ENCODE assay signal across 8 mouse cellular contexts in genomic region chr19:10019214-10019760, GRCm38 (mm10). TPM values are rescaled to one million over a fixed set of nuclear protein-coding genes. Genes with fewer than 3 reads are reported as not detected.
DNase-seq lines count a peak whose midpoint lies in the region; ATAC-seq and TF ChIP-seq lines count a peak whose summit lies in the region.

No protein-coding gene starts in this region.

- no peak for TF ChIP-seq POLR2A in olfactory bulb, adult 2 months (IDR thresholded peaks at IDR 0.05; ENCODE audit: insufficient read depth, low read depth, low read length)

- ATAC-seq in lung, embryonic 14.5 days (ENCODE audit: insufficient read depth) = no peak
- no peak for ATAC-seq in forebrain, embryonic 13.5 days
- ATAC-seq in limb, embryonic 13.5 days (ENCODE audit: low FRiP score, low read depth) = no peak

- H3K4me3 ChIP-seq in lung, embryonic 14.5 days (ENCODE audit: low read depth, low read length) = peak overlapping the region; percentile 64
- no peak overlapping the region for H3K4me3 ChIP-seq in forebrain, embryonic 13.5 days
- peak overlapping the region; percentile 69 for H3K4me3 ChIP-seq in limb, embryonic 13.5 days
- H3K4me3 ChIP-seq in olfactory bulb, adult 2 months (ENCODE audit: insufficient read depth, low read depth, low read length) = peak overlapping the region; percentile 3; the same call in 1 of the 2 replicates

- peaks cover 14% of the 10 kb centered on the region for H3K4me1 ChIP-seq in lung, embryonic 14.5 days (ENCODE audit: insufficient read depth)
- H3K4me1 ChIP-seq in forebrain, embryonic 13.5 days = peaks cover 19% of the 10 kb centered on the region
- H3K4me1 ChIP-seq in limb, embryonic 13.5 days = peaks cover 65% of the 10 kb centered on the region
- peaks cover 9% of the 10 kb centered on the region for H3K4me1 ChIP-seq in olfactory bulb, adult 2 months (ENCODE audit: control insufficient read depth, insufficient read depth, low read length)

- H3K36me3 ChIP-seq in lung, embryonic 14.5 days (ENCODE audit: insufficient read depth) = no peaks in the 10 kb centered on the region
- H3K36me3 ChIP-seq in forebrain, embryonic 13.5 days (ENCODE audit: poor library complexity, severe bottlenecking) = no peaks in the 10 kb centered on the region
- H3K36me3 ChIP-seq in limb, embryonic 13.5 days = no peaks in the 10 kb centered on the region

- DNase-seq in lung, embryonic 14.5 days = no peak
- no peak for DNase-seq in lung, postnatal 14 days
- no peak for DNase-seq in Muller cell, postnatal 12 days (ENCODE audit: inconsistent ontology term)
- DNase-seq in kidney, adult 9 months = no peak
- no peak for DNase-seq in spleen, postnatal 14 days (ENCODE audit: low spot score in 2 of 2)

- H3K27me3 ChIP-seq in lung, embryonic 14.5 days (ENCODE audit: insufficient read depth, low read length) = no peaks in the 10 kb centered on the region
- H3K27me3 ChIP-seq in forebrain, embryonic 13.5 days = no peaks in the 10 kb centered on the region
- no peaks in the 10 kb centered on the region for H3K27me3 ChIP-seq in limb, embryonic 13.5 days

- 54% methylated on average over 4 of the region's 4 CpGs for WGBS in lung, embryonic 14.5 days
- WGBS in forebrain, embryonic 13.5 days = 75% methylated on average over 4 of the region's 4 CpGs
- 48% methylated on average over 4 of the region's 4 CpGs for WGBS in limb, embryonic 13.5 days
- 82% methylated on average over 4 of the region's 4 CpGs for whole genome bisulfite sequencing in olfactory bulb, adult 2 months

- H3K4me2 ChIP-seq in lung, embryonic 14.5 days = peak overlapping the region; percentile 94
- peak overlapping the region; percentile 91 for H3K4me2 ChIP-seq in forebrain, embryonic 13.5 days
- H3K4me2 ChIP-seq in limb, embryonic 13.5 days (replicated peaks) = peak overlapping the region; percentile 90

- H3K9ac ChIP-seq in lung, embryonic 14.5 days = peak overlapping the region; percentile 66; the same call in 1 of the 2 replicates
- H3K9ac ChIP-seq in forebrain, embryonic 13.5 days = no peak overlapping the region
- peak overlapping the region; percentile 86 for H3K9ac ChIP-seq in limb, embryonic 13.5 days

- no peaks in the 10 kb centered on the region for H3K9me3 ChIP-seq in lung, embryonic 14.5 days (ENCODE audit: low read depth, low read length)
- no peaks in the 10 kb centered on the region for H3K9me3 ChIP-seq in forebrain, embryonic 13.5 days (replicated peaks)
- no peaks in the 10 kb centered on the region for H3K9me3 ChIP-seq in limb, embryonic 13.5 days

- H3K27ac ChIP-seq in lung, embryonic 14.5 days (ENCODE audit: low read depth) = no peak overlapping the region
- no peak overlapping the region for H3K27ac ChIP-seq in forebrain, embryonic 13.5 days
- H3K27ac ChIP-seq in limb, embryonic 13.5 days = no peak overlapping the region
- H3K27ac ChIP-seq in olfactory bulb, adult 2 months (ENCODE audit: insufficient read depth, low read depth, low read length) = no peak overlapping the region

- TF ChIP-seq CTCF in lung, embryonic 14.5 days (IDR thresholded peaks at IDR 0.05; ENCODE audit: low read depth) = no peak
- no peak for TF ChIP-seq CTCF in olfactory bulb, adult 2 months (IDR thresholded peaks at IDR 0.05; ENCODE audit: insufficient read depth, low read depth, low read length)

RNA-seq across cellular contexts. Expression of gene Rab3il1, which starts 17.8 kb away (rescaled TPM):
- polyA plus RNA-seq in lung, embryonic 14.5 days (2014; fragmentation: Nextera tagmentation; extraction: Ambion mirVana) = 30.9 and 34.0 TPM in 2 replicates
- polyA plus RNA-seq in forebrain, embryonic 13.5 days (2015; fragmentation: Nextera tagmentation; extraction: Ambion mirVana) = 14.4 and 15.2 TPM in 2 replicates
- polyA plus RNA-seq in limb, embryonic 13.5 days (2015; fragmentation: Nextera tagmentation; extraction: Ambion mirVana) = 40.6 and 45.2 TPM in 2 replicates
- not detected in 2 replicates for polyA plus RNA-seq in olfactory bulb, adult 2 months (2012; ENCODE audit: insufficient read depth, insufficient read length, low replicate concordance, missing spikeins)

RNA-seq across cellular contexts. Expression of gene Best1, which starts 17.9 kb away (rescaled TPM):
- 1.0 and 1.4 TPM in 2 replicates for polyA plus RNA-seq in lung, embryonic 14.5 days (2014; fragmentation: Nextera tagmentation; extraction: Ambion mirVana)
- 0.76 and 1.2 TPM in 2 replicates for polyA plus RNA-seq in forebrain, embryonic 13.5 days (2015; fragmentation: Nextera tagmentation; extraction: Ambion mirVana)
- 2.0 and 2.1 TPM in 2 replicates for polyA plus RNA-seq in limb, embryonic 13.5 days (2015; fragmentation: Nextera tagmentation; extraction: Ambion mirVana)
- not detected in 2 replicates for polyA plus RNA-seq in olfactory bulb, adult 2 months (2012; ENCODE audit: insufficient read depth, insufficient read length, low replicate concordance, missing spikeins)

RNA-seq across cellular contexts. Expression of gene Fads3, which starts 22.1 kb away (rescaled TPM):
- 31.1 and 38.8 TPM in 2 replicates for polyA plus RNA-seq in lung, embryonic 14.5 days (2014; fragmentation: Nextera tagmentation; extraction: Ambion mirVana)
- polyA plus RNA-seq in forebrain, embryonic 13.5 days (2015; fragmentation: Nextera tagmentation; extraction: Ambion mirVana) = 5.8 TPM in 2 replicates
- 10.0 and 10.8 TPM in 2 replicates for polyA plus RNA-seq in limb, embryonic 13.5 days (2015; fragmentation: Nextera tagmentation; extraction: Ambion mirVana)
- polyA plus RNA-seq in olfactory bulb, adult 2 months (2012; ENCODE audit: insufficient read depth, insufficient read length, low replicate concordance, missing spikeins) = not detected in 2 replicates

RNA-seq across cellular contexts. Expression of gene Fth1, which starts 38.9 kb away (rescaled TPM):
- polyA plus RNA-seq in lung, embryonic 14.5 days (2014; fragmentation: Nextera tagmentation; extraction: Ambion mirVana) = 1,651 and 1,692 TPM in 2 replicates
- 1,364 and 1,444 TPM in 2 replicates for polyA plus RNA-seq in forebrain, embryonic 13.5 days (2015; fragmentation: Nextera tagmentation; extraction: Ambion mirVana)
- 1,470 and 1,484 TPM in 2 replicates for polyA plus RNA-seq in limb, embryonic 13.5 days (2015; fragmentation: Nextera tagmentation; extraction: Ambion mirVana)
- polyA plus RNA-seq in olfactory bulb, adult 2 months (2012; ENCODE audit: insufficient read depth, insufficient read length, low replicate concordance, missing spikeins) = 1,416 TPM in 1 of 2 replicates, not detected in the other

Comparison
In these comparisons a context has a peak if more than half of its experiments do, and no peak if none do; other contexts are left out.
1. RNA of gene Rab3il1, which starts 17.8 kb away (polyA plus RNA-seq): 40.6 to 45.2 TPM in limb, embryonic 13.5 days, 30.9 to 34.0 TPM in lung, embryonic 14.5 days and 14.4 to 15.2 TPM in forebrain, embryonic 13.5 days; not detected in olfactory bulb, adult 2 months; every median in the first group is over 10 times any median in the second.
2. Peak in every context shown above with its lines, with median percentiles within 50 percentile points of each other: H3K4me2 ChIP-seq.